Mouse (Mus musculus) hematopoietic stem cell, adult 5-6 weeks (primary cell): Measurements from ENCODE around the gene Hdac7. TPM values are rescaled to one million over a fixed set of nuclear protein-coding genes. Genes with fewer than 3 reads are reported as not detected.

Source experiments
- ATAC-seq, 2 experiments: fragments of 125-278 bp in 1 of 2; replicated peaks in 1 of 2; 2 replicates each; pipeline ENCODE4 v1.8.0; 2016 to 2017; ENCODE audit warnings: inconsistent platforms in 2 of 2, mild to moderate bottlenecking in 2 of 2, moderate number of reproducible peaks in 2 of 2, low read depth in 1 of 2, moderate TSS enrichment in 1 of 2; ENCODE audit not compliant: low FRiP score in 2 of 2, poor library complexity in 2 of 2, severe bottlenecking in 2 of 2, insufficient read depth in 1 of 2, low TSS enrichment in 1 of 2
- total RNA-seq: library from RNA; stranded (forward); fragments of 172-1452, 232-1000 nt; gene quantifications from 2 replicates; pipeline ENCODE4 v1.2.3, GENCODE M21; 2017

The Hdac7 gene
- total RNA-seq, 1 experiment from 2014 or later = 18.9 TPM

DNA sequence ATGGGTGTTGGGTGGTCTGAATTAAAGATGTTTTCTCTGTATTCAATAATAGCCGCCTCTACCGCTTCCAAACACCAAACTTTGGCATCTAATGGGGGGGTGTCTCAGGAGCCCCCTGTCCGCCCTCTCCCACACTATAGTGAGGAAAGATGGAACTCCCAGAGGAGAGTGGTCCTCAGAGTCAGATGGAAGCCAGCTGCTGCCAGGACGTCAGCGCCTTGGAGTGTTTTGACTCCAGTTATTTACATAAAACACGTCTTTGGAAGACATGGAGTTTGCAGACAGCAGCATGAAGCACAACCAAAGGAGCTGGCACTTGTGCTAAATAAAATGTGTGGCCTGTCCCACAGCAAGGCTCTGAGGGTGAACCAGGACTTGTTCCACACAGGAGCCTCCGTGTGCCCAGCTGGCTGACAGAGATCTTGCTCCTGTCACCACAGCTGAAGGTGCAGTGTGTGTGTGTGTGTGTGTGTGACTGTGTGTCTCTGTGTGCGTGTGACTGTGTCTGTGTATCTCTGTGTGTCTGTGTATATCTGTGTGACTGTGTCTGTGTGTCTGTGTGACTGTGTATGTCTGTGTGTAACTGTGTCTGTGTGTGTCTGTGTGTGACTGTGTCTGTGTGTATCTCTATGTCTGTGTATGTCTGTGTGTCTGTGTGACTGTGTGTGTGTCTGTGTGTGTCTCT is 20.2 kb upstream of the Hdac7 start:
- ATAC-seq = no peak

DNA sequence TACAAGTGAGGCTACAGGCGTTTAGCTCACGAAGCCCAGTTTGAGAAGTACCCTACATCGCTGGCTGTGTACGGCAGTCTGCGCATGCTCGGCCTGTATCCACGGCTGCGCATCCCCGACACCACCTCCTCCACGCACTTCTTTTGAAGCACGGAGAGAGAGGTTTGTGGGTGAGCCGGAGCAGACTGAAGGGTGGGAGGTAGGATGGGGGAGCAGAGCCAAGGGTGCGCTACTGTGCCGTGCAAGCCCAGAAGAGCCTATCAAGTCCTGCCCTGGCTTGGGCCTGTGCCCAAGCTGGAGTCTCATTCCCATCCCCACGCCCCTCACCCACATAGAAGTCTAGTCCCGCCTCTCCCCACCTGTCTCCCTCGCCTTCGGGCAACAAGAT is 19.2 kb upstream of the Hdac7 start:
- ATAC-seq = no peak

DNA sequence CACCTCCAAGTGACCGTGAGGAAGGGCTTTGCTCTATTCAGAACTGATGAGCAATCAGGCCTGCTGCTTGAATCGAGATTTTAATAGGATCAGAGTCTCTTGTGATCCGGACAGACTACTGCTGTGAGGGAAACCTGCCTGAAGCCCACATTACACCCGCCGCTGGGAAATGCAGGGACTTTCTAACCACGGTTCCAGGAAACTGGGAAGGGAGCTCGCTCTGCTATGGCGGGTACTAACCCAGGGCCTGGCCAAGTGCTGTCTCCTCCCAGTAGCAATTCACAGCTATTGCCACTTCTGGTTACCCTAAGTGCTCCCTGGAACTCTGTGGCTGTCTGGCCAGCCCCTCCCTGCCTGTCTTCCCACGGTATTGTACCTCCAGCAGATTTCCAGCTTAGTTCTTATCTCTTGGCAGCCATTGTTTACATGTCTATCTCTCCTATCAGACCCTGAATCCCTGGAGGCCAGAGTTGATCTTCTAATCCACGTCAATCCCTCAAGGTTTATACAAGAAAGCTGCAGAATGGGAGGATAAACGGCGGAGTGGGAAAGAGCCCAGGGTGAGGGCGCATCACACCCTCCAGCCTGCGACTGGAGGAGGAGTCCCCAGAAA is 18.7 kb upstream of the Hdac7 start:
- no peak for ATAC-seq

GRCm38 (mm10) chr15:97860353-97860752 is 16.1 kb upstream of the Hdac7 start:
- no peak for ATAC-seq

DNA sequence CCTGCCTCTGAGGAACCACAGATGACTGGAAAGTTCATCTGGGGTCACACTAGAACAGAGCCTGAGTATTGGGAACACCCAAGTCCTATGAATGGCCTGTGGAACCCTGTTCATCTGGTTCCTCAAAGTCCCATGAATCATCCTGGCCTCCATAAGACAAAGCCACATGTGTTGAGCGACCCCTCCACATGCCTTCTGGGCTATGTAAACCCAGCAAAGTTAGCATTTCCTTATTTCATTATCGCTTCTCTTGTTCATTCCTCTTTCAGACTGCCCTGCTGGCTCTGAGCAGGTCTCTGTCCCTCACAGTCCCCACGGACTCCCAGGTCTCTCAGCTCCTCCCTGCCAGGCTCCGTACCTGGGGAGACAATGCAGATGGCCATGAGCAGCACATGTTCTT is 14.1 kb upstream of the Hdac7 start:
- ATAC-seq = no peak

DNA sequence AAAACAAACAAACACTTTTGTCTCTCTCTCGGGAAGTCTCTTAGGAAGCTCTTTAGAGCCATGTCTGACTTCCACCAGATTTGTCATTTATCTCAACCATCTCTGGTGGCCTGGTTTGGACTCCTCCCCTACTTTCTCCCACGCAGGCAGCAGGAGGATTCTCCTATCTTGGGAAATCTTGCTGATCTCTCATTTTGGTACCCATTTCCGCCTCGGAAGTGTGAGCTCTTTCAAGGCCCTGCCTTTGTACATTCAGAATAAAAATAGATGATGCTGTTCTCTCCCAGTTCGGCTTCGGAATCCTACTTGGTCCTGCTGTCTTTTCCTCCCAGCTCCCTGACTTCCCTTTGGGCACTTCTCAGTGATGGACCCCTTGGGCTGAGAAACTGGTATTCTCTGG is 10.2 kb upstream of the Hdac7 start:
- no peak for ATAC-seq

GRCm38 (mm10) chr15:97854059-97854458 is 9.8 kb upstream of the Hdac7 start:
- no peak for ATAC-seq

GRCm38 (mm10) chr15:97852291-97852690 is 8.0 kb upstream of the Hdac7 start:
- no peak for ATAC-seq

- ATAC-seq = no peak
Measured at GRCm38 (mm10) chr15:97851011-97851410, 6.7 kb upstream of the Hdac7 start.

GRCm38 (mm10) chr15:97850441-97850840 is 6.1 kb upstream of the Hdac7 start:
- ATAC-seq = no peak

DNA sequence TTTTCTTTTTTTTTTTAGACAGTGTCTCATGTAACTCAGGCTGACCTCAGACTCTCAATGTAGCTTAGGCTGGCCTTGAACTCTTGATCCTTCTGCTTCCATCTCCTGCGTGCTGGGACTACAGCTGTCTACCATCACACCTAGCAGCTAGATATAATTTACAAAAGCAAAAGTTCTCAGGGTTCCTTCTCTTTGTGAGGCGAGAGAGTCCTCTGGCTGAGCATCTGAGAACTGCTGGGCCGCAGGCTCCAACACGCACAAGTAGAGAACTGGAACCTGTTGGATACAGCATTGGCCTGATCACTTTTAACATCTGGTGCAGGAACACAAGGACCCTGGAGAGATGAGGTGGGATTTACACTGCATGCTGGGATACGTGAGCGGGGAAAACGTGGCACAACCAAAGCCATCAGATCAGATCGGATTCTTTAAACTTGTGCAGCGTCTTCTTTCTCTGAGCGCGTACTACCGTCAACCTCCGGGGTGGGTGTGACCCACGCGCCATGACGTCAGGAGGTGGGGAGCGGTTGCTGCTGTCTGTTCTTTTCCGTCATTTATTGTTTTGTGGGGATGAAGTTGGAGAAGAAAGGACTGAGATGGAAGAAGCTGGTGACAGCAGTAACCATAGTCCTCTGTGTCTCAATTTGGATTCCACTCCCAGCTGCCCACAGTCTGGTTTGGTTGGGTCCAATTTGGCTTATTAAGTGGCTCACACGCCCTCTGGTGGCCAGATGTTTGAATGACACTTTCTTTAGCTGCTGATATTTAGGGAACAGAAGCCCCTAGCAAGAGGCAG is 5.0 kb upstream of the Hdac7 start:
- ATAC-seq = peak; percentile 65 to 73

- ATAC-seq = no peak
Measured at GRCm38 (mm10) chr15:97847866-97848265, 3.6 kb upstream of the Hdac7 start.

GRCm38 (mm10) chr15:97847285-97847684 is 3.0 kb upstream of the Hdac7 start:
- ATAC-seq = no peak

DNA sequence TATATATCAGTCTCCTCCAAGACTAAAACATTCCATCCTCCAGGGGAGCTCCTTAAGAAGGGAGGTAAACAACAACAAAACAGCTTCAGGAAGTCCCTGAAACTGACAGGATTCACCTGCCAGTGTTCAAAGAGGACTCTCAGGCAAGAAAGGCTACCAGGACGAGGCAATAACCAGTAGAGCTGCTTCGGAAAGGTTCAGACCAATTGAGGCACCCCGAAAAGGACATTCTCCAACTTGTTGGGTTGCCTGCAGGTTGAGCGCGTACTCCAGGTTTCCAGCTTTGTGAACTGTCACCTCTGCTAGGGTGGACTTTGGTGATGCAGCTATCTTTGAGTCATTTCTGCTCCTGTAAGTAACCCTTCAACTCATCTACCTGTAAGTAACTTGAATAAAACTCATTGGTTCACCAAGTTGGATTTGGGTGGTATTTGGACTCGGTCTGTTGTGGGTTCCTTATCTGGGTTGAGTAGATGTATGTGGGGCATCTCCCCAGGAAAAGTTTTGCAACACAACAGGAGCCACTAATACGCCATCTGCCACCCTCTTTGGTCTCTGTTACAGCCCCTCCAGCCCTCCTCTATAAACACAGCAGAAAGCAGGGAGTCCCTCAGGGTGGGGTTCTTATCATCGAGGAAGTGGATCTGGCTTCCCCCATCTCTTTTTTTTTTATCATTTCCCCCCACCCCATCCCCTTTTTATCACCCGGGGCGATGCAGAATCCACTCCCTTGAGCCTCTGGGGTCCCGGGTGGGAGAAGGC is 2.0 kb upstream of the Hdac7 start:
- ATAC-seq = no peak

GRCm38 (mm10) chr15:97843247-97843651 is 1.1 kb downstream of the Hdac7 start:
- ATAC-seq = no peak

DNA sequence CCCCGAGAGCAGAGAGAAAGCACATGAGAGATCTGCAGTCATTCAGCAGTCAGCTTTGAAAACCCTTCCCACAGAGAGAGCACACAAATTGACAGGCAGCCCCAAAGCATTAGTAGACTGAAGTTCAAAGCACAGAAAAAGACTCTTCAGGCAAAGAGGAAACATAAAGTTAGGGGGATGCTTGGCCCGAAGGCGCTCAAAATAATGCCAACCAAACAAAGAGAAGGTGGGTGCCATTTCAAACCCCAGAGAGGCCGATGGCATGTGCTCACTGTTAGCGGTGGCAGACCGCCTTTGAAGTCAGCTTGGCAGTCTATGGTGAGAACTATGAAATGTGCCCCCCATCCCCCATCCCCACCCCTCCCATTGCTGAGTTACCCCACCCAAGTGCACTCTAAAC is 2.2 kb downstream of the Hdac7 start:
- no peak for ATAC-seq

- no peak for ATAC-seq
Measured at GRCm38 (mm10) chr15:97841383-97841782, 2.9 kb downstream of the Hdac7 start.

- no peak for ATAC-seq
Measured at GRCm38 (mm10) chr15:97840781-97841180, 3.5 kb downstream of the Hdac7 start.
